Mouse (Mus musculus) thymus, postnatal 25 days (tissue): ENCODE results near the gene Slc2a12.

ENCODE experiments used
- DNase-seq: peaks from one replicate; pipeline ENCODE4 v3.0.0; 2022

The Slc2a12 gene

DNA sequence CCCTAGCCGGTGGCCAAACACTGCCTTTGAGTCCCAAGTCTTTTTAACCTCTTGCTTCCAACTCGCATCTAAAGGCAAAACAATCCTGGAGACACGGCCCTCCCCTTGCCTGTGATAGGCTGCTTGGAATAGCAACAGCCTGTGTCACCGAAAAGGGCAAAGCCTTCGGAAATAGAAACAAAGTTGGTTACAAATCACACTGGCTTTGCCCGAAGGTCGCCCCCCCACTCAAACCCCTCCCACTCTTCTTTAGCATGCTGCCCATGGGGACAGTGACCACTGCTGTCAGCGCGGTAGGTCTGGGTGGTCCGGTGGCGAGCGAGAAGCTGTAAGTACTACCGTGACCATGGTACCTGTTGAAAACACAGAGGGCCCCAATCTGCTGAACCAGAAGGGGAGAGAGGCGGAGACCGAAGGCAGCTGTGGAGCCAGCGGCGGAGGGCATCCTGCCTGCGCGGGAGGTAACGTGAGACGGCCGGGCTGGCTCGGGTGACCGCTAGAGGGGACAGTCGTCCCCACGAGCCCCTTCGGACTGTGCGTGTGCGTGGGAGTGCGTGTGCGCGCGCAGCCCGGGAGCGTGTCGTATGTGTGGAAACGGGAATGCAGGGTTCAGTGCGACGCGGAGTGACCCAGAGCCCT lies at the start of gene Slc2a12:
Gene Slc2a12 (plus strand): TSS at position 159 of the 639 bp plus-strand sequence.
- peak; percentile 45 for DNase-seq

DNA sequence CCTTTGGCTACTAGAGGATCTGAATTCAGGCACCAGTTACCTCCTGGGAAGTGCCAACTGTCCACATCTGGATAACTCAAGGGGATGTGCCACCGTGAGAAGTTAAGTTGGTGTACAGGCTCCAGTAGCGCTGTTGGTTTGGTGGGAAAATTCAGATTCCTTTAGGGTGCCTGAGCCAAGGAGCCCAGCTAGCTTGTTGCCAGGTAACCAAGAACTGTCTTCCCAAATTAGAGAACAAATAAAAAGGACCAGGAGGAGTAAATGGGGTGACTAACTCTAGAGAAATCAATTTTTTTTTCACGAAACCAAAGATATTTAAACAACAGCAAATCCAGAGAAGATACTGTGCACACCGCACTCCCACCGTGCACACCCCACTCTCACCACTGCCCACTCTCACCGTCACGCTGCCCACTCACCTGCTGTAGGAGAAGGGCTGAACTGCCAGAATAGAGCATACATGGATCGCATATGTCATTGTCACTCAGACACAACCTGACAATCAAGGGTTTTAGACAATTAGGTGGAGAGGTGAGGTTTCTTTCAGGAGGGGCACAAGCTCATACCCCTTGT lies 45.8 kb upstream of the Slc2a12 start:
- no peak for DNase-seq

DNA sequence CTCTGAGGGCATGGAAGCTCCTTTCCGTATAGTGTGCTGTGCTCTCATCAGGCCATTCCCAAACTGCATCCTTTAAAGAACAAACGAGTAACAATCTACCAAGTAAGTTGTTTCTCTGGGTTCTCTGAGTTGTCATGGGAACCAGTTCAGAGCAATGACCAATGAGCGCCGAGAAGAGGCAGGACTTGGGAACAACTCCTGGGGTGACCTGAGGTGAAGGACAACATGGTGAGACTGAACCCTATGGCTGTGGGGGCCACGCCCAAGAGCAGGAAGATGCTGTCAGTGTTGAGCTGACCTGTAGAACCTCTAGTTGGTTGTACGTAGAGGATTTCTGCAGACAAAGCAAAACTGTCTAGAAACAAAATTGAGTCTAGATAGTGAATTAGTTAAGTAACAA lies 43.8 kb upstream of the Slc2a12 start:
- DNase-seq, result no peak

DNA sequence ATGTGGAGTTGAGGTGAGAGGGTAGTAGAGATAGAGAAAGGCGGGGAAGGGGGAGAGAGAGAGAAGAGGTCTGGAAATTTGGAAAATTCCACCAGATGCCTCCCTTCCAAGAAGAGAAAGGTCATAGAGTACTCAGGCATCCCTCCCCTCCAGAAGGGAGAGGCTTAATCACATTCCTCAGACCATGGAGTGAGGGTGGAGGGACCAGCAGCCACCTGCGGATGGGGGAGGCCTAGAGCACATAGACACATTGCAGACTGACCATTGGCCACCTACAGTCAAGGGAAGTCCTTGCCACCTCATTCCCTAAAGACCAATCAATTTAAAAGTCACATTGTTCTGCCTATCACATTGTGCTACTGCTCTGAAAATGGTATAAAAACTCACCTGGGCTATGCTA lies 40.0 kb upstream of the Slc2a12 start:
- no peak for DNase-seq

DNA sequence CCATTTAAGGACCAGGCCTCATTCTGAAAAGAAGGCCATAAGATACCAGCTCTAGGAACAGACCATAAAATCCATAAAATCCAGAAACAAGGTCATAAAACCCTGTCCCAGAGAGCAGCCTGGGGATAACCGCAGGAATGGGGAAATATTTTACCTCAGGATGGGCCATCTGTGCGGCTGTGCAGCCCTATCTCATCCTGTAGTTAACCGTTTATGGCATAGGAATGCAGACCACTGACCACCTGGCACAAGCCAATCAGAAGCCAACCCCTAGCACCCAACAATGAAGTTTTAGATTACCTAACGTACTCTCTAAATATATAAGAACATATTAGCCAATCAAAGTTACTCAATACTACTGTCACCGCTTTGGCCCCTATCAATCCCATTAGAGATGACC lies 36.5 kb upstream of the Slc2a12 start:
- DNase-seq, result no peak

DNA sequence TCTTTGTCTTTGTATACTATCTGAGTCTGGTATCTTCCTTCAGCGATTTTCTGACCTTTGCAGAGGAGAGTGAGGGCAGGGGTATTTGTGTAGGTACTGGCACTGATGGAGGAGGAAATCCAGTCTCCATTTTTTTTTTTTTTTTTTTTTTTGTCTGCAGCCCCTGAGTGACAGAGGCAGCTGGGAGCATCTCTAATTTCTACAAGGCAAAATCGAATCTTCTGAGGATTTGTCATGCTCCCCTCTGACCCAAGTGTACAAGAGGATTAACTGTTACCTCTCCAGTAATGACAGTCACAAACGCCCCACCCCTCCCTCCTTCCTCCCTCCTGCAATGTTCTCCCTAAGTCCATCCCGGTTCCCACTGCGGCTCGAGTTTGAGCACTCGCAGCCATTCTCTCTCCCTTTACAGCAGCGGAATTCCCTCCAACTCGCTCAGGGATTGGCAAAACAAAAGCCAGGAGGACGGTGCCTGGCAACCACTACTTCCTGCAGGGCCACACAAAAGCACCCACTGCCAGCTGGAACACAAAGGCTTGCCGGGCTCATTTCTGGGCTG lies 35.9 kb upstream of the Slc2a12 start:
- no peak for DNase-seq

DNA sequence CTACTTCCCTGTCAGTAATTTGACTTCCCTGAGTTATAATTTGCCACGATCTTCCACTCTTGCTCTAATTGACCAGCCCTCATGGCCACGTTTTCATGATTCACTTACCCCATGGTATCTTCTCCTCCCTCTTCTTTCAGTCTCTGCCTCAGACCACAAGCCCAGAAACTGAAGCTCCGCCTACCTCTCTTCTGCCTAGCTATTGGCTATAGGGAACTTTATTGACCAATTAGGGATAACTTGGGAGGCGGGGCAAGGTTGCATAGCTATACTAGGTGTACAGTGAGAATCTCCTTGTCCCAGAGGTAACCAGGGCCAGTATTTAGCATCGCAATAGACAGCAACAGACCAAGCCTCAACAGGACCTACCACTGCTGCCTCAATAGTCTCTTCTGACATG lies 31.5 kb upstream of the Slc2a12 start:
- DNase-seq, result no peak

DNA sequence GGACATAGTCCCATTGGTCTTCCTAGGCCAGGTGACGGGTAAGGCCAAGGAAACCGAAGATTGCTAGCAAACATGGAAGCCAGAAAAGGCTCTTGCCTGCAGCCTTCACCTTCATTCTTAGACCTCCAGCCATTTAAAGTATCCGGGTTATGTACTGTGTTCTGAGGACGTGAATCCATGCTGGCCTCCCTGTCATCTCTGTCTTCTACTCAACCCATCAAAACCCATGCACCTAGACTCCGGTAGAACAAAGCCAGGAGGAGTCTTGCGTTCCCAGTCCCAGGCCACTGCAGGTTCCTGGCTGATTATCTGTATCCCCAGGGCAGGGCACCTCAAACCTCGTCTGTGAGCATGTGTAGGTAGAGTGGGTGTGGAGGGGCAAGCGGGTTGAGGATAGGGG lies 30.3 kb upstream of the Slc2a12 start:
- DNase-seq, result no peak

DNA sequence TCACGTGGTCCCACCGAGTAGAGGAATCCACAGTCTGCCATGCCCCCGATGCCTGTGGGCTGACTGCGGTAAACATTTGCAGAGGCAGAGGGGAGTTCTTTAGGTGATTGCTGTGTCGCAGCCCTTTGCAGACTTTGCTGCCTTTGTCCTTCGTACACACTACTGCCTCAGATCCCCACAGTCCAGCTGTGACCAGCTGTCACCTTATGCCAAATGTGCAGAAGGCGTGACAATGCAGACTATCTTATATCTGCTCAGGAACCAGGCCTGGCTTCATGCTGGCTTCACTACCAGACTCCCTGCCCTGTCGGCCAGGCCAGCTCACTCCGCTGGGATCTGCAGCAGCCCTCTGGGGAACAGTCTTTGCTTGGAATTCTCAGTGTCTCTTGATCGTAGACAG lies 29.5 kb upstream of the Slc2a12 start:
- no peak for DNase-seq

DNA sequence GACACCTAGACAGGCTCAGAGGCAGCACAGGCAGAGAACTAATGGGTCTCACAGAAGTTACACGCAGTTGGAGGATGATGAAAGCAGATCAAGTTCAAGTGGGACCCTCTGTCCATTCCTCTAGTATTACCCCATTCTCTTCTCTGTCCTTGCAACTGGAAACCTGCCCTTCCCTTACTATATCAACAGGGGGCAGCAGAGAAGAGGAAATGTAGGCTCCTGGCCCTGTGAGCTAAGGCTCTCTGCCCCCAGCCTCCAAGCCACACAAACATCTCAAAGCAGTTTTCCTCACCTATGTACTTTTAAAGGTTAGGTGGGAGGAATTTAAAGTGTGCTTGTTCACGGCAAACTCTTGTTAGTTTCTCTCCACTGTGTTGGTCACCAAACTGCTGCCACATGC lies 26.0 kb upstream of the Slc2a12 start:
- peak; percentile 18 for DNase-seq

DNA sequence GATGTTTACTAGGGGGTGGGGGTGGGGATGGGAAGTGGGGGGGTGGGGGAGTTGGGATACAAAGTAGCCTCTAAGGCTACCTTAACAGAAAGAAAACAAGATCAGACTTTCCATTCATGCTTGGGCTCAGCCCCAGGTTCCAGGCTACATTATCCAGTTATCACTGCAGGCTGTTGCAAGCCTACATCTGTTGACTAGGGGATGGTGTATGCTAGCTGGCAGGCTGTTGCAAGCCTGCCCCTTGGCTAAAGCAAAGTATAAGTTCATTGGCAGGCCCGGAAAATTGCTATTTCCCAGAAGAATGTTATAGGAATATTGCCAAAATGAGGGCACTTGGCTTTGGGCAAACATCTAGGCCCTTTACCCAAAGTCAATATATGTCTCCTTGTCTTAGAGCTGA lies 16.0 kb upstream of the Slc2a12 start:
- DNase-seq, result no peak

DNA sequence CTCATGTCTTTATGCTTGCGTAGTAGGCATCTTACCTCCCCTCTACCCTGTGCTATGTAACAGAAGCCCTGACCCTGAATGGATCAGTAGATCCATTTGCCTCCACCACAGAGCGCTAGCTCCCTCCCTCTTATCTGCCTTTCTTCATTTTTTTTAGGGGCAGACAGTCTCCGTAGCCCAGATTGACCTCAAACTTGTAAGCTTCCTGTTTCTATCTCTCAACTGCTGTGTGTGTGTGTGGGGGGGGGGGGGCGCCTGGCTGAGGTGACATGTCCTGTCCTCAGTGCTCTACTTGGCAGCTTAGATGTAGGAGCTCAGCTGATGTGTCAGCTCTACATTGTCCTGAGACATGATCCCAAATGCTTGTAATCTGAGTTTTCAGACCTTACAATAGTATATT lies 13.7 kb upstream of the Slc2a12 start:
- DNase-seq, result no peak

DNA sequence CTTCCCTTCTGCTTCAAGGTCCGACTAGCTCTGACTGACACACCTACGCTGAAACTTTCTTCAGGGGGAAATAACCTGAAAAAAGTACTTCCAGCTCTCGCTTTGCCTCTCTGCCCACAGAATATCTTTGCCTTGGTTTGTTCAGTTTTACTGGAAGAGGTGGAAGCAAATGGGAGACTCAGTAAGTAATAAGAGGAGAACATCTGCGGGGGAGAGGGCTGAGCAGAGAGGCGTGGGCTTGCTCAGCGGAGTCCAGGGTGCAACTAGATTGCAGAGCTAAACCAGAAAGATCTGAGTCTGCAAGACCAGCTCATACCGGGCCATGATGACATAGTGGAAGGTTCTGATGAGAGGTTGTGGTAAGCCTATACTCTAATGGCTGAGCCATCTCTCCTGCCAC lies 13.3 kb upstream of the Slc2a12 start:
- DNase-seq, result no peak

DNA sequence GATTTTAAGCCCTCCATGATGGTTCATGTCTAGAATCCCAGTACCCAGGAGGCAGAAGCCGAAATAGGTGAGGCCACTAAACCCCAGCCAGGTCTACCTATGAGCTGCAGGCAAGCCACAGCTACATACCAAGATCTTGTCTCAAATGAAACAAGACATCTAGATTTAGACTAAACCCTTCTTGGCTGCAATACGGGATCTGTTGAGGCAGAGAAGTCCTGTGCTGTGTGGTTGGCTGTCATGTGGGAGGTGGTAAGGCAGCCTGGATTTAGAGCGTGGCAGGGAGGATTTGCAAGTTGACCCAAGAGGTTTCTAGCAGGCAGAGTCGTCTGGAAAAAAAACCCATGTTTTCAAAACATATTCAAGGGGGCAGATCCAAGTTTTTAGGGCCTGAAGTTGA lies 12.9 kb upstream of the Slc2a12 start:
- DNase-seq, result no peak

DNA sequence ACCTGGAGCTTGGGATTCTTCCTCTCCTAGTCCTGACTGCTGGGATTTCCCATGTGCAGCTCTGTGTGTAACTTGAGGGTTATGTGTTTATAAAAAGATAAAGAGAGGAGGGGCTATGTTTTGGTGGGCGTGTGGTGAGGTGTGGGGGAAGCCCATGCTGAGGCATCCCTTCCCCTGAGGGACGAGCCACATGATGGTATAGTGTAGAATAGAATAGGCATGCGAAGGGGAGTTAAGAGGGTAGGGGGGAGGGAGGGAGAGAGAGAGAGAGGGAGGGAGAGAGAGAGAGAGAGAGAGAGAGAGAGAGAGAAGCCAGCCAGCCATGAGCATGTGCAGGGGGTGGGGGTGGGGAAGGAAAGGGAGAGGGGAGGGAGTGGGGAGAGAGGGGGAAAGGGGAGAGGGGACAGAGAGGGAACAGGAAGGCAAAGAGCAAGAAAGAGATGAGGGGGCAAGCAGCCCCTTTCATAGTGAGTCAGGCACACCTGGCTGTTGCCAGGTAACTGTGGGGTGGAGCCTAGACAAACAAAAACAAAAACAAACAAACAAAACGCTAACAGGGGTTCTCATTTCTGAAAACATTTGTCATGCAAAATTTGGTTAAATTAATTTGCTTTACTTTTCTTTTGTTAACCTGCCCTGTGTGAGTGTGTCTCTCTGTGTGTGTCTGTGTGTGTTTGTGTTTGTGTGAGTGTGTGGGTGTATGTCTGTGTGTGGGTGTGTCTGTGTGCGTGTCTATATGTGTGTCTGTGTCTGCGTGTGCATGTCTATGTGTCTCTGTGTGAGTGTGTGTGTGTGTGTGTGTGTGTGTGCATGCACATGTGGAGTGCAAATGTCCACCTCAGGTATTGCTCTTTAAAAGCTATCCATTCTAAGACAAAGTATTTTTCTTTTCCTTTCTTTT lies 11.2 kb upstream of the Slc2a12 start:
- no peak for DNase-seq

DNA sequence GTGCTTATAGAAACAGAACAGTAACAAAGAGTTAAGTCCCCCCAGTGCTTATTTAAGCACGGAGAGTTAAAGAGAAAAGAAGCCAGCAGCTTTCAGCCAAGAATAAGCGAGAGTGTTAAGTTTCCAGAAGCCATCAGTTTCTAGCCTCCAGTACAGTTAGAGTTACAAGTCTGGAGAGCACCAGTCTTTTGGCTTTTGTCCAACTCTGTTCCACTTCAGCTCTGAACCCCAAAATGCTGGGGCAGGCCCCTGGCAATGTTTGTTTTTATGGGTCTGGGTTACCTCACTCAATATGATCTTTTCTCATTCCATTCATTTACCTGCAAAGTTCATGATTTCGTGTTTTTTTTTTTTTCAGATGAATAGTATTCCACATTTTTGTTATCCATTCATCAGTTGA lies 7.6 kb upstream of the Slc2a12 start:
- no peak for DNase-seq

DNA sequence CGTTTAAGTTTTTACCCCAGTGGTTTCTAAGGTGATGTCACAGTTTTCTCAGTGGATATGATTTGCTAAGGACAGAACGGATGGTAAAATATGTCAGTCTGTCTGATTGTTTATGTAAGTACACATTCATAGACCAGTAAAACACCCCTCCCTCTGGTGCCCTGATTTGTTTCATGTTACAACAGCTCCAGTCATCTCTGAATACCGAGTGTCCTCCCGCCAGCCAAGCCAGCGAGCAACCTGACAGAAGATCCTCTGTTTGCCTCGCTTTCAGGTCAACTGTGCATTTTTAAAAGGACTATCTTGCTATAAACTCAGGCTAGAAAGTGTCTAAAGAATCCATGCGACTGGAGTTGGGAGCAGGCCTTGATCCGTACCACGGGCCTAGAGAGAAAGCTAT lies 640 bp upstream of the Slc2a12 start:
- no peak for DNase-seq

DNA sequence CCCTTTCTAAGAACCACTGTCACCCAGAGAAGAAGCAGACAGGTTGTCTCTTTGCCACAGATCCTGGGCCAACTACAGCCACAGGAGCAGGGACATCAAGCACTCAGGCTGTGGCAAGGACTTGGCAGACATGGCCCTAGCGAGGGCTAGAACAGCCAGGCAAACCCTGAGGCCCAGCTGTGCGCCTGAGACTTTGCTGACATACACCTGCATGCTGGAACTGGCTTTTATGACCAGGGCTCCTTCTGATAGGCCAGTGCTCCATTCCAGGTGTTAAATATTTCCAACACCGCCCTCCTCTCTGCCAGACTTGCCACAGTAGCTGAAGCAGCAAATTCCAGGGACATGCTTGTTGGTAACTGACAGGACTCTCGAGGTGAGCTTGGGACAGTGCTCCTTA lies 3.9 kb downstream of the Slc2a12 start:
- DNase-seq, result no peak

DNA sequence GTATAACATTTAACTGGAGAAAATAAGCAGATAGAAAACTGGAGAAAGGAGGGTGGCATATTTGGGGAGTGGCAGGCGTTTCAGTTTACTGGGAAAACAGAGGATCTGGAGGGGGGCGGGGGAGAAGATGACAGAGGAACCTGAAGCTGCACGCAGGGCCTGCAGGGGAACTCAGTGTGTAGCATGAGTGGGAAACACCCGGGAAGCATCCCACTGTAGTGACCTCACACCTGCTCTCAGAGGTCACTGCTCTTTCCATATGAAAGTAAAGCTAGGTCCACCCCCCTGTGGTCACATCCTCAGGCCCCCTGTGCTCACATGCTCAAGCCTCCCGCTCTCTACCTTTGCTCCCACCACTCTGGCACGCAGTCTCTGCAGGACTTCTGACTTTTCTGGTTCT lies 9.0 kb downstream of the Slc2a12 start:
- DNase-seq, result no peak

DNA sequence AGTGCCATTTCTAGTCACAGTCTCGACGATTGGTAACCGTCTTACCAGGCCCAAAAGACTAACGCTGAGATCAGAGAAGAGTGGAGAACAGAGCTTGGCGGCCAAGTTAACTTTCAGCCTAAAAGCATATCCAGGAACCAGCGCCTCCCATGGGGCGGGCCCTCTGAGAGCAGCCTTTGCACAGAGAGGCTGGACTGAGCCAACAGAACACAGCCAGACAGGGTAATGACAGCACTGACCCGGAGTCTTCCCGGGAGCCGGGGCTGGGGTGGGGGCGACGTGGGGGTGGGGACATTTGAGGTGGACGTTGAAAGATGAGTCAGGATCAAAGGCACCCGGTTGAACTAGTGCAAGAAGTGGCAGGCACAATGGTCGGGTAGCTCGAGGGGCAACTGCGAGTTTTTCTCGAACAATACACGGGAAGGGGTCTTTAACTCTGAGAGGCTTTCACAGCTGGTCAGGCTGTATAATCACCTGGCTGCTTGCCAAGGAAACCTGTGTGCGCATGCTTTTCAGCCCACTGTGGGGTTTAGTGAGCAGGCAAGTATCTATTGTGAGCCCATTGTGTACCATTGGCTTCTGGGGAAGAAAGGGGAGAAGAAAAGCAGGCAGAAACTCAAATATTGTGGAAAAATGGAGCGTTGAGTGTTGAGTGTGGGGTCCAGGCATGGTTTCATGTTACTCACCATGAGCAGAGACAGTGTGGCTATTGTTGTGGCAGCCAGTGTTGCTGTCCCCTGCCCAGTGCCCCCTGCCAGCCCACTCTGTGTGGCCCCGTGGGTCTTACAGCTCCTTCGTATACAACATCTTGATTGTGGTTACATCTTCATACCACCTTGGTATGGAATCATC lies 13.9 kb downstream of the Slc2a12 start:
- no peak for DNase-seq

DNA sequence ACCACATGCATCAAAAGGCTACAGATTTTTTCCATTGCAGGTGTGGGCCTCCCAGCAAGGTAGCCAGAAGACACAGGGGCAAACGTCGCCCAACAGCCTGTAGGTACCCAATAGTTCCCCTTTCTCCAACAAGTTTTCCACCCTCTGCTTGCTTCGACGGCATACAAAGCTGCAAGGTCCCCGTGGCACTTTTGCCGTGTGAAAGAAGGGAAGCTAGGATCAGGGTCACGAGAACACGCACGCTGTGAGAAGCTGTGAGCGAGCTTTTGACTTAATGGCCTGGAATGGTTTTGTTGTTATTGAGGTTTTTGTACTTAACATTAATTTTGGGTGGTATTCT lies 14.5 kb downstream of the Slc2a12 start:
- DNase-seq, result no peak

DNA sequence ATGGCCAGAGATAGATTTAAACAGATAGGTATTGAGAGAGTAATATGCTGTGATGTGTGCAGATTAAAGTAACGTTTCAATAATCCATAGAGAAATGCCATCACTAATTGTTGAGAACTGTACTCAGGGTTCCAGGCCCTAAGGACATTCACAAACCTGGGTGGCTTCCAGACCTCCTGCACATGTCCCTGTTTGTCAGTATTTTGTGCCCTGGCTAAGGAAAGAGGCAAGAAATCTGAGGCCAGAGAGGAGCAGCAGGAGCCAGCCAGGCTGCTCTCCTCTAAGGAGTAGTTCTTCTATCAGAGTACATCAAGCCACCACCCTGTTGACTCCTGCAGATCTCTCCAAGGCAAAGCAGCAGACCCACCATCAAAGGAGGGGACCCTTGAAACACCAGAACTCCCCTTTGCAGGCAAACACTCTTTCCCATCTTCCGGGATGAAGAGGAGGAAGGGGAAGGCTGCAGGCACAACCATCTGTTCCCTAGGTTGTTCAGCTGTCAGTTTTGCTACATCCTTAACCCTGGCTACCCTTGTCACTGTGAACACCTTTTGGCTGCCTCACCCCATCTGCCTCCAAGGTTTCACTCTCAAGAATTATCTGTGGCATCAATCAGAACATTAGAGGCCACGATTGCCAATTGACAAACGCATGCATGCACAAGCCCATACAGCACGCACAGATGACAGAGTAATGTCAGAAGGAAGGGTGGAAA lies 15.6 kb downstream of the Slc2a12 start:
- DNase-seq, result no peak
